Comparison of ENCODE assay signal across 23 mouse cellular contexts in the genomic region with DNA sequence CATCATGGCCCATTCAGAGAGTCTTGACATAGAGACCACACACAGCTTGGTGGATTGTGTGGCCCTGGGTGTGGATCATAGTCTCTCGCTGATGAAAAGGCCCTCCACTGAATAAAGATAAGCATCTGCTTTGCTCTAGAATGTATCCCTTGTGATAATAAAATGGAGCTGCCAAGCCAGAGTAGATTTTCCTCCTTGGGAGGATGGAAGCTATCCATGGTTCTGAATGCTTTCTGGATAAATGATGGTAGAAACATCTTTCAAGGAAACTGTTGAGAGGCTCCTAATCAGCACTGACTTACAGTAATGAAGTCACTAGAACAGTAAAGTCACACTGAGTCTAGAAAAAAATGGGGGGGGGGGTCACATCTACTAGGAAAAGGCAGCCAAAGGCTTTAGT.
DNase-seq lines count a peak whose midpoint lies in the region; ATAC-seq and TF ChIP-seq lines count a peak whose summit lies in the region.
"Had no signal": no experiment of that assay in that cellular context is flagged by ENCODE, and none has a peak within 500 bp of the region (broad histone marks: within the 10 kb centered on the region; RNA-seq: fewer than 3 reads in every experiment).

No protein-coding gene starts in this region.

- no peak overlapping the region for H3K9ac ChIP-seq in embryonic facial prominence, embryonic 11.5 days (replicated peaks; ENCODE audit: low read length)
- no peak overlapping the region for H3K9ac ChIP-seq in limb, embryonic 14.5 days (ENCODE audit: low read depth, low read length, severe bottlenecking)
- H3K9ac ChIP-seq: embryonic facial prominence, embryonic 12.5 days; embryonic facial prominence, embryonic 15.5 days; forebrain, embryonic 12.5 days had no signal

- intact Hi-C loops in gastrocnemius, postnatal 14 days (cut with DNase I; ENCODE audit: low total_unique reads): no loop called here

- H3K27ac ChIP-seq in embryonic facial prominence, embryonic 11.5 days (replicated peaks; ENCODE audit: low read depth, low read length): no peak overlapping the region
- H3K27ac ChIP-seq in embryonic facial prominence, embryonic 10.5 days (replicated peaks): no peak overlapping the region
- no peak overlapping the region for H3K27ac ChIP-seq in limb, embryonic 14.5 days (replicated peaks; ENCODE audit: low read depth, low read length)
- H3K27ac ChIP-seq in limb, embryonic 10.5 days: no peak overlapping the region
- H3K27ac ChIP-seq: embryonic facial prominence, embryonic 12.5 days; embryonic facial prominence, embryonic 15.5 days; forebrain, embryonic 10.5 days; forebrain, embryonic 12.5 days had no signal

- no peaks in the 10 kb centered on the region for H3K4me1 ChIP-seq in embryonic facial prominence, embryonic 11.5 days (ENCODE audit: control insufficient read depth, insufficient read depth, low read length)
- no peaks in the 10 kb centered on the region for H3K4me1 ChIP-seq in embryonic facial prominence, embryonic 10.5 days
- H3K4me1 ChIP-seq in limb, embryonic 14.5 days (ENCODE audit: control insufficient read depth, insufficient read depth, low read length): no peaks in the 10 kb centered on the region
- H3K4me1 ChIP-seq in limb, embryonic 10.5 days: no peaks in the 10 kb centered on the region
- H3K4me1 ChIP-seq: embryonic facial prominence, embryonic 12.5 days; embryonic facial prominence, embryonic 15.5 days; forebrain, embryonic 10.5 days; forebrain, embryonic 12.5 days had no signal

- H3K9me3 ChIP-seq in embryonic facial prominence, embryonic 11.5 days (replicated peaks; ENCODE audit: control insufficient read depth, low read length): no peaks in the 10 kb centered on the region
- no peaks in the 10 kb centered on the region for H3K9me3 ChIP-seq in embryonic facial prominence, embryonic 10.5 days
- no peaks in the 10 kb centered on the region for H3K9me3 ChIP-seq in limb, embryonic 14.5 days (ENCODE audit: control insufficient read depth, low read length)
- no peaks in the 10 kb centered on the region for H3K9me3 ChIP-seq in limb, embryonic 10.5 days (replicated peaks)
- H3K9me3 ChIP-seq: embryonic facial prominence, embryonic 12.5 days; embryonic facial prominence, embryonic 15.5 days; forebrain, embryonic 10.5 days; forebrain, embryonic 12.5 days had no signal

- no peak for TF ChIP-seq POLR2A in limb, embryonic 14.5 days (IDR thresholded peaks at IDR 0.05; ENCODE audit: borderline replicate concordance, extremely low read depth, insufficient read depth, insufficient read length)

- no peaks in the 10 kb centered on the region for H3K27me3 ChIP-seq in embryonic facial prominence, embryonic 11.5 days (ENCODE audit: control insufficient read depth, insufficient read depth, low read length)
- no peaks in the 10 kb centered on the region for H3K27me3 ChIP-seq in embryonic facial prominence, embryonic 10.5 days (replicated peaks; ENCODE audit: low read depth, poor library complexity, severe bottlenecking)
- H3K27me3 ChIP-seq in limb, embryonic 14.5 days (ENCODE audit: control insufficient read depth, insufficient read depth, low read length): no peaks in the 10 kb centered on the region
- H3K27me3 ChIP-seq in limb, embryonic 10.5 days (ENCODE audit: low read depth, poor library complexity, severe bottlenecking): no peaks in the 10 kb centered on the region
- H3K27me3 ChIP-seq: embryonic facial prominence, embryonic 12.5 days; embryonic facial prominence, embryonic 15.5 days; forebrain, embryonic 12.5 days had no signal

- DNase-seq in embryonic facial prominence, embryonic 11.5 days (ENCODE audit: low spot score): peak; percentile 40
- no peak for DNase-seq in embryonic facial prominence, embryonic 10.5 days (ENCODE audit: low spot score)
- peak; percentile 56 for DNase-seq in limb, embryonic 14.5 days (ENCODE audit: low spot score)
- no peak for DNase-seq in limb, embryonic 10.5 days (ENCODE audit: low spot score)
- DNase-seq in embryo, embryonic 10.5 days (ENCODE audit: low spot score): peak; percentile 15
- peak; percentile 24 for DNase-seq in embryo, embryonic 11 days
- no peak for DNase-seq in gastrocnemius, postnatal 14 days
- DNase-seq in cerebellum, adult 18-20 months: no peak
- DNase-seq: adrenal gland, adult 2 months; adrenal gland, postnatal 10 days; adrenal gland, postnatal 25 days; cerebellum, adult 11 months; cerebellum, adult 2 months; cerebellum, adult 9-10 months; cerebellum, postnatal 10 days; cerebellum, postnatal 25 days had no signal

- no peak overlapping the region for H3K4me2 ChIP-seq in embryonic facial prominence, embryonic 11.5 days (ENCODE audit: low read depth, low read length)
- H3K4me2 ChIP-seq in limb, embryonic 14.5 days (replicated peaks; ENCODE audit: low read depth, low read length, severe bottlenecking): no peak overlapping the region
- H3K4me2 ChIP-seq: embryonic facial prominence, embryonic 12.5 days; embryonic facial prominence, embryonic 15.5 days; forebrain, embryonic 12.5 days had no signal

- no peak overlapping the region for H3K4me3 ChIP-seq in embryonic facial prominence, embryonic 11.5 days (ENCODE audit: low read depth, low read length)
- no peak overlapping the region for H3K4me3 ChIP-seq in embryonic facial prominence, embryonic 10.5 days
- H3K4me3 ChIP-seq in limb, embryonic 14.5 days (replicated peaks; ENCODE audit: low read length): no peak overlapping the region
- no peak overlapping the region for H3K4me3 ChIP-seq in limb, embryonic 10.5 days
- H3K4me3 ChIP-seq: embryonic facial prominence, embryonic 12.5 days; embryonic facial prominence, embryonic 15.5 days; erythroblast, embryonic 14.5 days; forebrain, embryonic 10.5 days; forebrain, embryonic 12.5 days had no signal

- WGBS in embryonic facial prominence, embryonic 11.5 days: 79% methylated on average over 1 of the region's 1 CpGs
- 85% methylated on average over 1 of the region's 1 CpGs for WGBS in embryonic facial prominence, embryonic 10.5 days
- 88% methylated on average over 1 of the region's 1 CpGs for WGBS in limb, embryonic 14.5 days
- 97% methylated on average over 1 of the region's 1 CpGs for whole genome bisulfite sequencing in limb, embryonic 10.5 days

- no peak for ATAC-seq in embryonic facial prominence, embryonic 11.5 days (replicated peaks; ENCODE audit: insufficient number of reproducible peaks, low FRiP score, low TSS enrichment, low read depth)
- no peak for ATAC-seq in limb, embryonic 14.5 days (ENCODE audit: low FRiP score, low read depth)
- ATAC-seq: forebrain, embryonic 14.5 days; forebrain, embryonic 16.5 days had no signal

- H3K36me3 ChIP-seq in embryonic facial prominence, embryonic 11.5 days (replicated peaks; ENCODE audit: control insufficient read depth, insufficient read depth, low read depth, low read length): no peaks in the 10 kb centered on the region
- no peaks in the 10 kb centered on the region for H3K36me3 ChIP-seq in embryonic facial prominence, embryonic 10.5 days (replicated peaks)
- H3K36me3 ChIP-seq in limb, embryonic 14.5 days (ENCODE audit: control insufficient read depth, insufficient read depth, low read length): no peaks in the 10 kb centered on the region
- no peaks in the 10 kb centered on the region for H3K36me3 ChIP-seq in limb, embryonic 10.5 days
- H3K36me3 ChIP-seq: embryonic facial prominence, embryonic 12.5 days; embryonic facial prominence, embryonic 15.5 days; forebrain, embryonic 10.5 days; forebrain, embryonic 12.5 days had no signal

Comparison
In these comparisons a context has a peak if more than half of its experiments do, and no peak if none do; other contexts are left out.
1. DNase-seq: peak in embryonic facial prominence, embryonic 11.5 days (single experiment), limb, embryonic 14.5 days (single experiment), embryo, embryonic 10.5 days (single experiment) and embryo, embryonic 11 days (single experiment); none in embryonic facial prominence, embryonic 10.5 days (single experiment), limb, embryonic 10.5 days (single experiment), gastrocnemius, postnatal 14 days (single experiment) and cerebellum, adult 18-20 months (0 of 2).